Mouse (Mus musculus): ENCODE measurements around the gene Olfr1084.
"Not testable (repeated sequence)": the region's sequence is repeated elsewhere in the genome, so short reads cannot be mapped to it uniquely, and the experiment has no call there.

Olfr1084 gene

GRCm38 (mm10) chr2:86639625-86640024, at the start of gene Olfr1084:
Olfr1084 (minus strand) TSS chr2:86639725.
- not testable (repeated sequence) for DNase-seq

- DNase-seq, result no peak
These were observed 40.5 kb upstream of the Olfr1084 start, which contains the start of gene Olfr1086 for GRCm38 (mm10) chr2:86679992-86680391. Olfr1086 (minus strand) TSS chr2:86680092.

- no peak for DNase-seq
These were observed 22.4 kb upstream of the Olfr1084 start, which contains the start of gene Olfr1085 for GRCm38 (mm10) chr2:86661919-86662318. Olfr1085 (minus strand) TSS chr2:86662019.

GRCm38 (mm10) chr2:86598866-86599265, 40.7 kb downstream of the Olfr1084 start, which contains the start of gene Olfr1082:
Olfr1082 (minus strand) TSS chr2:86598966.
- DNase-seq, result not testable (repeated sequence)

All from thymus, adult 18-20 months (tissue).